Mouse (Mus musculus) right cerebral cortex, postnatal 10 days (tissue): ENCODE data around the gene Gab2.
"Not testable (repeated sequence)": the region's sequence is repeated elsewhere in the genome, so short reads cannot be mapped to it uniquely, and the experiment has no call there.

Experiments used
- DNase-seq, 2 experiments: peaks; one replicate each; pipeline ENCODE4 v3.0.0; 2021; ENCODE audit warnings: low spot score in 2 of 2

Gene Gab2

GRCm38 (mm10) chr7:97136453-97136852, 55.1 kb downstream of the Gab2 start:
- no peak for DNase-seq

- no peak for DNase-seq
These were observed 69.9 kb downstream of the Gab2 start for GRCm38 (mm10) chr7:97151082-97151813.

GRCm38 (mm10) chr7:97154756-97155487, 73.5 kb downstream of the Gab2 start:
- peak; percentile 62 to 68 for DNase-seq

GRCm38 (mm10) chr7:97164261-97164660, 82.9 kb downstream of the Gab2 start:
- no peak for DNase-seq

GRCm38 (mm10) chr7:97171089-97171488, 89.7 kb downstream of the Gab2 start:
- DNase-seq = no peak

GRCm38 (mm10) chr7:97171719-97172118, 90.3 kb downstream of the Gab2 start:
- no peak for DNase-seq

- no peak for DNase-seq
These were observed 90.7 kb downstream of the Gab2 start for GRCm38 (mm10) chr7:97172126-97172525.

- no peak for DNase-seq
These were observed 100.5 kb downstream of the Gab2 start for GRCm38 (mm10) chr7:97181931-97182330.

- no peak for DNase-seq
These were observed 102.0 kb downstream of the Gab2 start for GRCm38 (mm10) chr7:97183426-97183825.

- no peak for DNase-seq
These were observed 102.6 kb downstream of the Gab2 start for GRCm38 (mm10) chr7:97184005-97184404.

- DNase-seq = no peak
These were observed 106.1 kb downstream of the Gab2 start for GRCm38 (mm10) chr7:97187387-97188081.

- DNase-seq = no peak
These were observed 107.7 kb downstream of the Gab2 start for GRCm38 (mm10) chr7:97189116-97189515.

GRCm38 (mm10) chr7:97203907-97204306, 122.5 kb downstream of the Gab2 start:
- DNase-seq = no peak

GRCm38 (mm10) chr7:97208811-97209549, 127.6 kb downstream of the Gab2 start:
- no peak for DNase-seq

- no peak for DNase-seq
These were observed 128.8 kb downstream of the Gab2 start for GRCm38 (mm10) chr7:97210064-97210685.

- DNase-seq = no peak
These were observed 129.7 kb downstream of the Gab2 start for GRCm38 (mm10) chr7:97211117-97211516.

- no peak for DNase-seq
These were observed 142.4 kb downstream of the Gab2 start for GRCm38 (mm10) chr7:97223836-97224235.

GRCm38 (mm10) chr7:97245261-97245949, 164.0 kb downstream of the Gab2 start:
- DNase-seq = peak in 1 of 2 experiments; percentile 43

GRCm38 (mm10) chr7:97245950-97246578, 164.7 kb downstream of the Gab2 start:
- DNase-seq = not testable (repeated sequence)

GRCm38 (mm10) chr7:97247661-97248060, 166.3 kb downstream of the Gab2 start:
- no peak for DNase-seq
